17 mouse cellular contexts compared by ENCODE assay signal in genomic region chr4:81628496-81628828, GRCm38 (mm10).
"Had no signal": no experiment of that assay in that cellular context is flagged by ENCODE, and none has a peak within 500 bp of the region (broad histone marks: within the 10 kb centered on the region; RNA-seq: fewer than 3 reads in every experiment).

No protein-coding gene starts in this region.

- DNase-seq: kidney, adult 2 months; kidney, postnatal 25 days; layer of hippocampus, postnatal 36 days; liver, embryonic 13.5 days; lung, adult 2 months; retina, postnatal 1 day; right cerebral cortex, postnatal 25 days; spleen, adult 18-20 months; thymus, postnatal 36 days had no signal

- H3K9me3 ChIP-seq: liver, embryonic 13.5 days; midbrain, embryonic 12.5 days; stomach, embryonic 15.5 days had no signal

- H3K4me3 ChIP-seq: layer of hippocampus, adult 2 months; left cerebral cortex, adult 2 months; liver, embryonic 13.5 days; midbrain, embryonic 12.5 days; stomach, embryonic 15.5 days had no signal

- H3K27me3 ChIP-seq: liver, embryonic 13.5 days; midbrain, embryonic 12.5 days; stomach, embryonic 15.5 days had no signal

- H3K36me3 ChIP-seq: liver, embryonic 13.5 days; midbrain, embryonic 12.5 days; stomach, embryonic 15.5 days had no signal

- ATAC-seq: intestine, postnatal 0 days; midbrain, embryonic 16.5 days had no signal

- H3K27ac ChIP-seq: kidney, postnatal 0 days; layer of hippocampus, adult 2 months; left cerebral cortex, adult 2 months; liver, embryonic 13.5 days; macrophage; midbrain, embryonic 12.5 days; stomach, embryonic 15.5 days had no signal

- H3K4me1 ChIP-seq: liver, embryonic 13.5 days; stomach, embryonic 15.5 days had no signal

- H3K9ac ChIP-seq: liver, embryonic 13.5 days; midbrain, embryonic 12.5 days; stomach, embryonic 15.5 days had no signal

- H3K4me2 ChIP-seq: liver, embryonic 13.5 days; midbrain, embryonic 12.5 days; stomach, embryonic 15.5 days had no signal
